Mouse (Mus musculus): ENCODE measurements at regions not wholly inside any gene's neighbourhood (a gene's known extent, or its start where the extent isn't known, plus 50 kb on each side); places are given as distances from the start of the nearest gene placed in this dataset.

DNA sequence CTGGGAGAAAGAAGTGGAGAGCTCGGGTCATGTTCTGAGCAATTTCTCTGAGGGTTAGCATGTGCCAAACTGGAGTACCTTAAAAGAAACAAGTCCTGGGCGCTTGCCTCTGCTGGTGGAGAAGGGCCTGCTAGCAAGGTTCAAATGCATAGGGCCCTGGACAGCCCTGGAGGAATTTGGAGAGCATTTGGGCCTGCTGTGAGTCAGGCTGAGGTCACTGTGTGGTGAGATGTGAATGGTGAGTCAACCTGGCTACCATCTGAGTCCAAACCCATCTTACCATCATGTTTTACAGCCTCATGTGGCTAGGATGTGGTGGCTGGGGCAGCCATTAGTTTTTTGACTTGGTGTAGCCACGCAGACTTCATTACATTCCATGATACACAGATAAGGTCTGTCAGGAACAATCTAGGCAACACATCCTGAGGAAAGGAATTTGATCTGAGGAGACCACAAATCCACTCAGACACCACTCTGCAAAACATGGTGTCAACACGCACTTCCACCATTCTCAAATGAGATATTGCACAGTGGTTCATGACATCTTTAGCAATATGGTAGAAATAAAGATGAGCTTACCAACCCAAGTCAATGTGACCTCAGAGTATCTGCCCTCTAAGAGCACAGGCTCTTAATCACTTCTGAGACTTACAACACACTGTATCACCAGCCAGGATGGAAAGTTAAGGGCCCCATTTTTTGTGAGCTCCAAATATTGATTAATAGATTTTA lies 83.1 kb downstream of the Thbs2 start:
- DNase-seq (ENCODE audit: low spot score), result no peak

DNA sequence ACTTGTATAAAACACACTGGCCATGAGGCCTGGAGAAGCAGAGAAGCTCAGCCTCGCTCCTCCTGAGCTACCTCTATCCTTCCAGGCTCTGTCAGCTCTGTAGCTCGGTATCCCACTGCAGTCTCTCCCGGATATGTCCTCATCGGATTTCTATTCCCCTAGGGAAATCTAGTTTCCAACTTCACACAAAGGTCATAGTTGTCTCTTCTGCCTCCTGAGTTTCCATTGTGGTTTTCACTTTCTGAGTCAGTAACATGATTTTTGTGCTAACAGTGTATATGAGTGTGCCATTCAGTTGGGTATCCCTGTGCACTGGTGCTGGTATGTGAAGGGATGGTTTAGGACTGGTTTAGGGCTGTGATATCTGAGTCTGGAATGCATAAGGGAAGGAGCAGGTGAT lies 85.2 kb downstream of the Thbs2 start:
- no peak for DNase-seq (ENCODE audit: low spot score)

DNA sequence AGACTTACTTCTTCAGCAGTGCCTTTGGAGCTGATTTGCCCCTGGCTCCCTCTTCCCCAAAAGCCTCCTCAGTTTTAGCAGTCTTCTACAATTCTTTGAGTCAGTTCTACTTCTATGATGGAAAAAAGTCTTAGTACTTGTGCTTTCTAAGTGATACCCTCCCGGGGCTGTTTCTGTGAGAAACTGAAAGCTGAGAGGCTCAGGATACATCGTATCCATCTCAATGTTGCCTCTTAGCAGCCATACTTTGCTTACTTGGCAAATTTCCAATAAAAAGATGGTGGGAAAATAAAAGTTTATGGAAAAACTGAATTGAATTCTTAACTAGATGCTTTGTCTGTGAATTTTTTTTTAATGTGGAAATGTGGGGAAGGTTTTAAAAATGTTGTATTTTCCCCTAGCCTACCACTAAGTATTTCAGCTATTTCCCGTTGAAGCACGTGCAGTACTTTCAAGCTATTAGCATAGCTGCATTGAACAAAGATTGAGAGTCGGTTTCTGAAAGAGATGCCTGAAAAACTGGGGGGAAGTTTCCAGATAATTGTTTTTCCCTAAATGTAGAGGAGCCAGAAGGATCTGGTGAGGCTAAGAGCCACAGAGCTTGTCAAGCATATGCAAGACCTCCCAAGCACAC lies 87.6 kb downstream of the Thbs2 start:
- DNase-seq (ENCODE audit: low spot score), result no peak

DNA sequence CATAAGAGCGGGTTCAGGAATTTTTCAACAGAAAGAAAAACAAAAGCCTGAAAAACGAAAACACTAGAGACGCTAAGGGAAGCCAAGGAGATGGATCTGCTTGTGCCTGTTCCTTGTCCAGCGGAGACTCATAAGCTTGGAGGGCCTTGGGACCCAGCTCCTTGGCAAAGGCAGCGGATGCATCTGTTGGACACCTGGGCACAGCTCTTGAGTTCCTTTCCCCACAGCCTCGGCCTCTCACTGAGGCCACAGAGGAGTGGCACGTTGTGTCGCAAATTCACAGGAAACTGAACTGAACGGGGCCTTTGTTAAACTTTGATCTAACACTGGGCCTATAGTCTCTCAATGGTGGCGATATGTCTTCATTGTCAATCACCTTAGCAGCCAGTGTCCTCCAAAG lies 94.4 kb downstream of the Thbs2 start:
- DNase-seq (ENCODE audit: low spot score), result no peak

DNA sequence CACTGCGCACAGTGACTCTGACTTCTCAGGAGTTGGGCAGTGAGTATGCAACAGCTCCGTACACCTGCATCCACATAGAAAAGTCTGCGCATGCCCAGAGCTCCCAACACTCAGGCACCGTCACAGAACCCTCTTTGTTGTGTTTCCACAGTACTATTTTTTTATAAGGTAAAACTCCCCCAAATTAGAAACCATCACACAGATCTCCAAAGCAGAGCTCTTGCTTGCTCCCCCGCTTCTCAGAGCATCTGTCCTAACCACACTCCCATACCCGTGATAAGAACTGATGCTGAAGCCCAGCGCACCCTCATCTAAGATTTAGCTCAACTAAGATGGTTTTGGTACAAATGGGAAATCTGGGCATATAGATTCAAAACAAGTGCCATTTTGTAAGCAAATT lies 97.6 kb downstream of the Thbs2 start:
- DNase-seq (ENCODE audit: low spot score), result no peak

DNA sequence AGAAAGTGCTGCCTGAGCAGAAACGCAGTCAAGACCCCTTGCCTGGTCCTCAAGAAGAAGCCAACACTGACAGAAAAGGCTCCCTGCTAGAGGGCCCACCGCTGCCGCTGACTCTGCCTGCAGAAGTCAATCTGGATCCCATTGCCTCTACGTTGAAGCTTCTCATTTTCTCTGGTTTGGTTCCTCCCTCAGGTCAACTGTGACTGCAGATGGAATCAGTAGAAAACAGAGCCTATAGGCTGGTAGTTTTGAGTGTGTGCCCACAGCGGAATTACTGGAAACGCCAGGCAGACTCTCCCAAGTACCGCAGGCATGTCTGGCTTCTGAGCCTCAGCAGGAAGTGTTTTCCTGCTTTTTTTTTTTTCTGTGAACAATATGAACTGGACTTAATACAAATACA lies 98.5 kb downstream of the Thbs2 start:
- peak; percentile 39 for DNase-seq (ENCODE audit: low spot score)

DNA sequence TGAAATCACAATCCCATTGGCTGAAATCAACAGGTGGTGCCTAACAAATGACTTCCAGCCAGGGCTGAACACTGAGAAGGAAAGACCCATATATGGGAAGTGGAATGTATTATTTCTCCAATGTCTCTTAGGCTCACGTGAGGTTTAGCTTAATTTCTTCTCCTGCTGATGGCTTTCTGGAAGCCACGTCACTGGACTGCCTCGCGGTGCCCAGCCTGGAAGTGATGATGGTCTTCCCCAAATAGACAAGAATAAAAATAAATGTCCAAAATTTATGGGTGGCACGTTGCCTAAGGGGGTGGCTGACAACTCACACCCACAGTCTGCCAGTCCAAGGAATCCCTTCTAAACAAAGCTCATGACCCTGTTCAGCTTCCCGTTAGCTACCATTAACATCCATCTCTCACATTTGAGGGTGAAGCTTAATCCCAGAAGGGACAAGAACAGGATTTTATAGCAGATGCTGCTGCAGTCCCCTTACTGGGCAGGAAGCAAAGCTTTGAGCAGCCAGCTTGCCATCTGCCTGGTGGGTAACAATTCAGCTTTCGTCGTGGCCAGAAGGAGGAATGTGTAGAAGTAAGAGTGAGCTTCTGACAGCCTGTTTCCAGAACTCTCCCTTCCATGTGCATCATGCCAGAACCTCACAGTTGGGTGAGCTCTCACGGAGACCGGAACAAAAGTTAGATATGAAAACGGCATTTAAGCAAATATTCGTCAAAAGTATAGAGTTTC lies 105.8 kb downstream of the Thbs2 start:
- no peak for DNase-seq (ENCODE audit: low spot score)

DNA sequence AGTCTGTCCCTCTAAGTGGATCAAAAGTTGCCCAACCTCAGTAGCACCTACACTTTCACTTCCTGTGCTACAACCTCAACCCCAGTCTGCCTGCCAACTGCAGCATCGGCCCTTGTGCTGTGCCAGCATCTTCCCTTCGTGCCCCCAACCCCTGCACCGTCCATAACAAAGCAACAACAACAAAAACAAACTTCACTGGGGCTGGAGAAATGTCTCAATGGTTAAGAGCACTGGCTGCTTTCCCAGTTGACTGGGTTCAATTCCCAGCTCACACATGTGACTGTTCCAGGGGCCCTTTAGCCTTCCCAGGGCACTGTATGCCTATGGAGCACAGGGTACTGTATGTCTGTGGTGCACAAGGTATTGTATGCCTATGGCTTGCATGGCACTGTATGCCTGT lies 114.4 kb downstream of the Thbs2 start:
- DNase-seq (ENCODE audit: low spot score), result no peak

DNA sequence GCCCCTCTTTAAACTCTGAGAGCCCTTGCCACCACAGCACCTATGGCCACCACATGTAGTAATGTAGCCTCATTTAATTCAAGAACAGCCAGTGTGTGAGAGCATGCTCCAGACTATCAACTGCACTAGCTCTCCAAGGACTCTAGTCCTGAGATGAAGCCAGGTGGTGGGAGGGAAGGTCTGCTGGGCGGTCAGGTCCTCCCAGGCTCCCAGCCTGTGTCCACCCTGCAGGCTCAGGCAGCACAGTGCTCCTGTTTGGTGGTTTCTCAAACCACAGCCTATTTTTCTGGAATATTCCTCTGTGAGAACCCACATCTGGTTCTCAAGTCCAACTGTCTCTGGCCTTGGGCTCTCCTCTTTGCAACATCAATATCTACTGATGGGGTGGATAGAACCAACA lies 115.3 kb downstream of the Thbs2 start:
- DNase-seq (ENCODE audit: low spot score), result no peak

DNA sequence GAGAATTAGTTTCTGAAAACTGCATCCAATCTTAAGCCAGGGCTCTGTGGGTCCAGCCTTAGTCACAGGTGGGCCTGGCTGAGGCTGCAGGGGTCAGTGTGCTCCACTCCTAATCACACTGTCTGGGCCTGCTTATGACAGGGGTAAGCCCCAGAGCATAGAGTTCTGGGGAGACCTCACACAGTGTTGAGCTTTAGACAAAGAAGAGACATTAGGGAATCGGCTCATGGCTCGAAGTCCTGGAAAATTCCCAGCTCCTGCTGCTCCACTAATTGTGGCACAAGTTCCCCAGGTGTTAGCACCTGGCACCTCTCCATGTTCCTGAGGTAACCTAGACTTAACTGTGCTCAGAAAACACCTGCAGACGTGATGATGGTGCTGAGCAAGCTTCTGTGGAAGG lies 115.8 kb downstream of the Thbs2 start:
- DNase-seq (ENCODE audit: low spot score), result no peak

DNA sequence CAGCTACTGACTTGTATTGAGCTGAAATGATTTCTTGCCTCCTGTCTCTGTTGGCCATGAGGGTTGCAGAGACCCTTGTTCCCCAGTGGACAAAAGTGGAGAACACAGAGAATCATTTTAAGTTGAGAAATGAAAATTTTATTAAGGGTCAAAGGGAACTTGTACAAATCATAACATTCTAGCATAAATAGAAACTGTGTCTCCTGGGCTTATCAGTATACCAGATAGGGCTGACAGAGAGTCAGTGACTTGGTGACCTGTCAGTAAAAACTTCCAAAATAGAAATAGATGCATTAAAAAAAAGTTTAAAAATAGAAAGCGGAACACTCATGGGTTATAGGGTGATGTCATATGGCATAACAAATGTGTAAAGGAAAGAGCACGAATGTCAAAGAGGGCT lies 117.9 kb downstream of the Thbs2 start:
- DNase-seq (ENCODE audit: low spot score), result no peak

DNA sequence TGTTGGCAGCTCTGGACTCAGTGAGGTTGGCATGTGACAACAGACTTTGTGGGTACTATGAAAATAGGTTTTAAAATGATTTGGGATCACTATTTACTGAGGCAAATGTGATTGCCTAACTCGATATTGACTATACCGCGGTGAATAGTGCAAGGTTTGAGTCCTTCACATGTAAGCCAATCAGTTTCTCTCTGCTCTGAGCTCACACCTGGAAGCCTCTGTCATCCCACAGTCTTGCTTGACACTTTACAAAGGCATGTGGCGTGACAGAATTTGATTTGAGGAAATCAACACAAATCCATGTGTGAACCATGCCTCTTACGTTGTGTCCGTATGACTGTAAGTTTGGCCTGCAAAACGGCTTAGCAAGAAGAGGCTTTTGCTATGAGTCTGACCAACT lies 122.9 kb downstream of the Thbs2 start:
- DNase-seq (ENCODE audit: low spot score), result no peak

DNA sequence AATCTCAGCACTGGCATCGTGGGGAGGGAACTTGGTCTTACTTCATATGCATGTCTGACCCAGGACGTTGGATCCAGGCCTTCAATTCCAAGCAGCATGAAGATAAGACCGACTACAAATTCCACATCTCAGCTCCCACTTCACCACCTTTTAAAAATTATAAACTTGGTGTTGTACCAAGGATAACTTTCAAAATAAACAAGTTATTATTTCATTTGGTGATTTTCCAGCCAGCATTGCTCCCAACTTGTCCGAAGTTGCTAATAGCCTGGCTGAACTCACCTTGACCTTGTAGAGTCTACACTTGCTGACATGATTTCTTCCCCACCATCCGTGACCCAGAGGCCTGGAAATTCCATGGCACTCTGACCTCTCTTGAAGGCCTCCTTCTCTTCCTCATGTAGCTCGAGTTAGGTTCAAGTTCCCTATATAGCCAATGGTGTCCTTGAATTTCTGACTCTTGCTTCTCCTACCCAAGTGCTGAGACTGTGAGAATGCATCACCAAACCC lies 123.7 kb downstream of the Thbs2 start:
- no peak for DNase-seq (ENCODE audit: low spot score)

DNA sequence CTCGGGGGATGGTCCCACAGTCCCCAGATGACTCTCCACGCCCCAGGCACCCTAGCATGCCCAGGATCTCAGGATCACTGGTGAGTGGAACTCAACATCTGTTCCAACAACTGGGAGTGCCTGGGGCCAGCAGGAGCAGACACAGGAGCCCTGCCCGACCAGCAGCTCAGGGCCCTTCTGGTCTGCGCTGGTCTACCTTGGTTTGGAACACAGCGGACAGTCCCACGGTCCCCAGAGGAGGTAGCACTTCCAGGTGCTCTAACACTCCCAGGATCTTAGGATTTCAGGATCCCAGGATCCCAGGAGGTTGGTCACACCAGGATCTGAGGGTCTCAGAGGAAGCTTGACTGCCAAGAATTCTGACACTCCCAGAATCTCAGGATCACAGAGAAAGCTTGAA lies 131.8 kb downstream of the Thbs2 start:
- DNase-seq (ENCODE audit: low spot score), result no peak

DNA sequence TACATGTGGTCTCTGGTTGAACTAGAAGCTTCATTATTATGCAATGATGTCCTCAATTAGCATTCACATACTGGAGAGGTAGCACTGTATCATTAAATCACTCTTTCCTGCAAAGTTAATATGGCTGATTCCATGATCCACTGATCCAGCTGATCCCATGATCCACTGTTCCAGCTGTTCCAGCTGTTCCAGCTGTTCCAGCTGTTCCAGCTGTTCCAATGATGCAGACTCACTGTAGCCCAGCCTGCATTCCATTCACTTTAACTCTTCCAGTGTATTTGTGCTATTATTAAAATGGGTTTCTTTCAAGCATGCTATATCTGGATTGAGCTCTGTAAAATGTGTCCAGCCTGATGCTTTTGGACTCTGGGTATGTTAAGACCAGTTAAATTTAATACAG lies 136.8 kb downstream of the Thbs2 start:
- no peak for DNase-seq (ENCODE audit: low spot score)

DNA sequence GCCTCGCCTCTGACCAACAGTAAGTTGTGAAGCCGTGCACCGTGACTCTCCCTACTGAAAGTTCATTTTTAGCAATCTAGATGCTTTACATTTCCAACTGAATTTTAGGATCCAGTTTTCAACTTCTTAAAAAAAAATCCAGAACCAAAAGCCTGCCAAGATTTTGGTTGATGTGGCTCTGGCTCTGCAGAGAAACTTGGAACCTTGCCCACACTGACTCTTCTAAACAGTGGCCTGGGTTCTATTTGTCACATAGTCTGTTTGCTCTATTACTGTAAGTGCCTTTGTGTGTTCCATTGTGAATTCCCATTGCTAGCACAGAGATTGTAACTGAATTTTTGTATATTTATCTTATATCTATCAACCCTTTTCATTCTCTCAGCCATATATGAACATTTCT lies 140.8 kb downstream of the Thbs2 start:
- no peak for DNase-seq (ENCODE audit: low spot score)

DNA sequence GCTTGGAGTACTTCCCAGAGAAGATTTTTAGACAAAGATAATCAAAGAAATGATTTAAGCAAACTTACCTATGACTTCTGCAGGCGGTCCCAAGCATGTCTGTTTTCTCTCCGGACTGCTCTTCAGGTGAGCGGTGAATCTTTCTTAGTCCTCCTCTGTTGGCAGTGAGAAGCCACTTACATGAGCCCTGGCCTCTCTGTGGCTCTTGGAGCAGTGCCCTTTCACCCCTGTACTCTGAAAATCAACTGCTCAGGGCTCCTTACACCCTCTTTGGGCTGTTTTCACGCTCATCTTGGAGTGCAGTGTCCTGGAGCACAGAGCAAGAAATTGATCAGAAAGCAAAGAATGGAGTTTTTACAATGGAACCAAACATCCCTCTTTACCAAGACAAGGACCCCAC lies 142.0 kb downstream of the Thbs2 start:
- DNase-seq (ENCODE audit: low spot score), result no peak

DNA sequence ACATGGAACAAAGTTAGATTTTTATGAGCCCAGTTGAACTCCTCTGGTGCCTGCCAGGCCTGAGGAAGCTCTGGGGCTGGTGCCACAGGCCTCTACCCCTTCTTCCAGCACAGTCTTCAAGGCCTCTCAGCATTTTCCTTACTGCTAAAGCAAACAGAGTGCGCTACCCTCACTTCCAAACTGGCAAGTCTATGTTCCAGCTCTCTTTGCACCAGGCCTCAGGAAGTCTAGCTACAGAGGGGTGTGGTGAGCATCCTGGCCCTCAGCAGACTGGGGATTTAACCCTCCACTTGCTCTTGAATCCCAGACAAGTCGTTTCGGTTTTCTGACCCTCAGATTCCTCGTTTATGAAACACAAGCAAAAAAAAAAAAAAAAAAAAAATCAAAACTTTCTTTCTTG lies 142.4 kb downstream of the Thbs2 start:
- no peak for DNase-seq (ENCODE audit: low spot score)

DNA sequence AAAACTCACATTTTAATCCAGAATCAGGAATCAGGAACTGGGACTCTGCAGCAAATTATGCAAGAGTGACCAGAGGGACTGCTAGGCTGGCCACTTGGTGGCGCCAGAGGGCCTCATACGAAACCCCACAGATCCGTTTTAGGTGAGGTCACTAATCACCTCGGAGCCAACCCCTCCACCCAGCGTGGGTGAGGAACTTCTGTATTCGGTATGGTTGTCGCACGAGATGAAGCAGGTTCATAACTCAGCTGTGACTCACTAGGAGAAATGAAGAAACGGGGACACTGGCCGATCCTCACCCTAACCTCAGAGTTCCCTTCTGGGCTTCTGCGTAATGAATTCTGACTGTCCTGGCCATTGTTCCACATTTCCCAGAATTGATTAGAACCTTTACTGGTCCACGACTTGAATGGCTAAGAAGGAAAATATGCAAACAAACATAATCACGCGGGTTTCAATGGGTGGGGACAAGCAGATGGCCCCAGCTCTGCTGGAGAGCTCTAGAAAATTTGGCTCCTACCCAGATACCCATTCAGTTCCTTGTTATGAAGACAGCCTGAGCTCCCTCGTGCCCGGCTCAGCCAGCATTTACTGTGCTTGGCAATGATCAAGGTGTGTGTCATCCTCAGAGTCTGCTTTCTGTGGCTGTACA lies 148.1 kb downstream of the Thbs2 start:
- DNase-seq (ENCODE audit: low spot score), result peak; percentile 90

DNA sequence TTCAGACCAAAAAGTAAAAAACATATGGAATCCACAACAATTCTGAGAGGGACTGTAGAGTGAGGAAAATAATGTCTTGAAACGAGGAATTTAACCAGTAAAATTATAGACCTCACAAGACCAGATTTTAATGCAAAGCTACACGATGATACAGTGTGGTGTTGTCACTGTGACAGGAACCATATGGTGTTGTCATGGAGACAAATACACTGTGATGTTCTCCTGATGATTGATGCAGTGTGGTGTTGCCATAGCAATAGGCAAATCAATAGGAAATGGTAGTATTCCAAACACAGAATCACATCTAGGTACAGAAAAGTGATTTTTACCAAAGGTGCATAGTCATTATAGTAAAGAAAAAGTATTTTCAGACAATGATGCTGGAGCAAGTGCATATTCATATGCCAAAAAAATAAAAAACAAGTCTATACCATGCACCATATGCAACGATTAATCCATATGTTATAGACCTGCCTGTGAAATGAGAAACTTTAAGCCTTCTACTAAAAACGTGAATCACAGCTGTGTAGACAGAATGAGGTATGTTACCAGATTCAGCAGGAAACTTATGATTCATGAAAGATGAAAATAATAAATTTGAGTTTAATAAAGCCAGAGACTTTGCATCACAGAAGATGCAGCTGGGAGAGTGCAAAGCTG lies 149.6 kb downstream of the Thbs2 start:
- DNase-seq (ENCODE audit: low spot score), result no peak

DNA sequence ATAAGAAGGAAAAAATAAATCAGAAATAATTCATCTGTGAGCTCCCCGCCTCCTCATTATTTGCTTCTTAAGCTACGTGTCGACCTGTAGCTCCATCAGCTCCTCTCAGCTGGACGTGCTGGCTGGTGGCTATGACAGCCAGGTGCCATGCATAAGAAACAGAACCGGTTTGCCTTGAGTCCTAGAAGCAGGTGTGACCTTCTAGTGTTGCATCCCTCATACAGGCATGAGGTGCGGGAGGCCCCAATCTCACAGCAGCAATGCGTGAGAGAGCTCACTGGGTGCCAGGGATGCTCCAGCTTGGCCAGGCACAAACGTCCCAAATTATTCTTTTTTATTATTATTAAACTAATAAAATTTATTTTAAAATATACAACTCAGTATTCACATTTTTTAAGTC lies 153.0 kb downstream of the Thbs2 start:
- no peak for DNase-seq (ENCODE audit: low spot score)

DNA sequence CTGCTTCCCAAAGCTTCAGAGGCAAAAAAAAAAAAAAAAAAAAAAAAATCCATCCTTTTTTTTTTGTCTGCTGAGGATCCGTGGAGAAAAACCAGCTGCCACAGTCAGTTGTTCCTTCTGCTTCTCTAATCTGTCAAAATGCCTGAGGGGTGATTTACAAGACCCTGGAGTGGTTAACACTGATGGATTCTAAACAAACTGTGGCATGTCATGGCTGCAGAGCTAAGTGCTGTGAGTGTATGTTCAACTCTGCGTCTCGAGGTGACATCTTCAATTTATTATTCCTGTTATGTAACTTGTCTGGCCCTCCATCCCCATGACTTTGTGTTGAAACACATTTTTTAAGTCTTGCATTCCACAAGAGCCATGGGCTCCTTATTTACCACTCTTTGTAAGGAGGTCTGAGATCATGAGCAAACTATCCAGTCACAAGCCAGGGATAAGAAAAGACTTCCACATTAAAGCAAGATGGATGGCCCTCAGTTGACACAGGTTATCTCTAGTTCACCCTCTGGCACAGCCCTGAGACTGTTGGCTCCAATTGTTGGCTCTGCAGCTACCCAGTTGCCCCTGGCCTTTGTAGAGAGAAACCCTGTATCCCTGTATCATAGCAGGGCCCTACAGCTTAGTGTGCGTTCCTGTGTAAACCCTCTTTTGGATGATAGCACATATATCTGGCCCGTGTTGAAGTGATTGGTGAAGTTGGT lies 153.6 kb downstream of the Thbs2 start:
- DNase-seq (ENCODE audit: low spot score), result no peak
